Mouse (Mus musculus): ENCODE results near the gene Rab15. TPM values are rescaled to one million over a fixed set of nuclear protein-coding genes. Genes with fewer than 3 reads are reported as not detected.

The Rab15 gene
- polyA plus RNA-seq, 1 experiment from 2014 or later: 6.3 TPM

DNA sequence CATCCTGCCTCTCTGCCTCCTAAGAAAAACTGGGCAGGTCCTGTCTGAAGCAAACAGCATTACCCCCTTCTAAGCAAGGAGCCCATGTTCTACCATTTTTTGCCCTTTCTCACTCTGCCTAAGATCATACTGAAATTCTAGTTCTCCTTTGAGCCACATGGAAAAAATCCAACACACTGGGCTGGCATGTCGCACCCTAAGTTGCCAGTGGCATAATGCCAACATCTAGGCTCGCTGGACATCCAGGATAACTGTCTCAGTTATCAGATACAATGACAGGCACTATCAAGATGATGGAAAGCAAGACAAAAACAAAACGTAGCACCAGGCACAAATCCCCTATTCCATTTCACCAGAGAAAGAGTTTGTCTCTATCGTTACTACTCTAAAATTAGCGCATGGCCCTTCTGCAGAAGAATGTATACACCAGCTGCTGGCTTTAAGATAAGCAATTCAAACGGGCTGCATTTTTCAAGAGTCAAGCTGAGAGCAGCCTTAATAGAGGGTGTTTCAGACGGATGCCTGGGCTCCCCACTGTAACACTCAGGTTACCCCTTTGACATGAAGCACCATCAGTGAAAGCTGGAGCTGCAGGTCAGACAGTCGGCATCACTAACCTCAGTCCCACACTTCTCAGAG, 32.1 kb downstream of the Rab15 start:
- H3K27ac ChIP-seq: peak overlapping the region; percentile 83
- peaks cover 18% of the 10 kb centered on the region for H3K4me1 ChIP-seq
- WGBS: 14% methylated on average over 8 of the region's 8 CpGs
- no peaks in the 10 kb centered on the region for H3K27me3 ChIP-seq (ENCODE audit: insufficient read depth, poor library complexity, severe bottlenecking)
- H3K9me3 ChIP-seq: no peaks in the 10 kb centered on the region
- no peak overlapping the region for H3K4me3 ChIP-seq
- no peak for DNase-seq (ENCODE audit: low spot score)
- H3K36me3 ChIP-seq: no peaks in the 10 kb centered on the region

DNA sequence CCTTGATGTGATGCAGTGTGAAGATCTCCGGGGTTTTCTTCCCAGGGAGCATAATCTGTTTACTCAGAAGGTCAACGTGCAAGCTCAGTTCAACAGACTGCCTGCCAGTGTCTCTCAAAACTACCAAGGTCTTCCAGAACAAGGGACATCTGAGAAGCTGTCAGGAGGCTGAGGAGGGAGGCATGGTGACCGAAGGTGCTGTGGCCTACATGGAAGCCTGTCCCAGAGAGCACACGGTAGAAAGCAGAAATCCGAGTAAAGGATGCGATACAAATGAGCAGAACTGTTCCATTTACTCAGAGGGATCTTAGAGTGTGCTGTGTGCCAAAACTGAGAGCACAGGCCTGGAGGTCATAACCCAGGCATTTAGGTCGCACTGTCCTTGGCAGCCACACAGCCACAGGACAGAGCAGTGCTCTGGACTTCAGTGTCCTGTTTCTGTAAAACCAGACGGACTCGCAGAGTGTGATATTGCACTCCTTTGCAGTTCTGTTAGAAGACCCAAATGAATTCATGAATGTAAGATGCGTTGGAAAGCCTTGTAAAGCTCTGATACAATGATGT, 38.6 kb downstream of the Rab15 start:
- Histone ChIP-seq H3K27me3 (ENCODE audit: insufficient read depth, poor library complexity, severe bottlenecking) (no peaks in the 10 kb centered on the region), H3K4me3 (no peak overlapping the region), H3K9me3 (no peaks in the 10 kb centered on the region), H3K36me3 (0 out of 2 replicates have a peak, but pooled peaks cover 2% of the 10 kb centered on the region), H3K27ac (peak overlapping the region; percentile 71), H3K4me1 (peaks cover 28% of the 10 kb centered on the region)
- DNase-seq (ENCODE audit: low spot score): no peak
- 44% methylated on average over 10 of the region's 10 CpGs for WGBS

DNA sequence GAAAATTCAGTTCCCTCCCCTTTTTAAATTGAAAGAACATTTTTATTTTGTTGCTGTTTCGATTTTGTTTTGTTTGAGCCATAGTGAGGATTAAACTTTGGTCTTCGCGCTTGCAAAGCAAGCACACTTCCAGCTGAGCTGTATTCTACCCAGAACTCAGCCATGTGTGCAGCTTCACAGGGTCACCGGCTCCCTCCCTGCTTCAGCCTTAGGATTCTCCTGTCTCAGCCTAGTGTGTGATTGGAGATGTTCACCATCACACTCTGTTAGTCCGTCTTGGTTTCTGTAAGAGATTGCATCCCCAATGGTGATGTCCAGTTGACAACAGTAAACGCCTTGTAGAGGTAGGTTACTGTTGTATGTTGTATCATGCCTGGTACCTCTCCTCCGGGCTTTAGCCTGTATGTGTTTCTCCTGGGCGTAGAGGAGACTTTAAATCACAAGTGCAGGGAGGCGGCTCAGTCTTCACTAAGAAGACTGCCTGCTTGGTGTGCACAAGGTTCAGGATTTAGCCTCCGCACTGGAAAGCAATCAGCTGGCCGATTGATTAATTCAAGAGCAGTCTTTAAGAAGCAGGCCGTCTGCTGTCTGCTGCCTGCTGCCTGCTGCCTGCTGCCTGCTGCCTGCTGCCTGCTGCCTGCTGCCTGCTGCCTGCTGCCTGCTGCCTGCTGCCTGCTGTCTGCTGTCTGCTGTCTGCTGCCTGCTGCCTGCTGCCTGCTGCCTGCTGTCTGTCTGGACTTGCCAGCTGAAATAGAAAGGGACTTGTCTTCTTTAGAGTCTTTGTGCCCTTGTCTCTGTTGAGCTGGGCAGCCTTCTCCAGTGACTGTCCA, 41.9 kb downstream of the Rab15 start:
- Histone ChIP-seq H3K27ac (peak overlapping the region; percentile 73), H3K4me1 (peaks cover 28% of the 10 kb centered on the region), H3K9me3 (no peaks in the 10 kb centered on the region), H3K4me3 (no peak overlapping the region), H3K36me3 (peaks cover 7% of the 10 kb centered on the region), H3K27me3 (ENCODE audit: insufficient read depth, poor library complexity, severe bottlenecking) (no peaks in the 10 kb centered on the region)
- 73% methylated on average over 12 of the region's 12 CpGs for WGBS
- no peak for DNase-seq (ENCODE audit: low spot score)

DNA sequence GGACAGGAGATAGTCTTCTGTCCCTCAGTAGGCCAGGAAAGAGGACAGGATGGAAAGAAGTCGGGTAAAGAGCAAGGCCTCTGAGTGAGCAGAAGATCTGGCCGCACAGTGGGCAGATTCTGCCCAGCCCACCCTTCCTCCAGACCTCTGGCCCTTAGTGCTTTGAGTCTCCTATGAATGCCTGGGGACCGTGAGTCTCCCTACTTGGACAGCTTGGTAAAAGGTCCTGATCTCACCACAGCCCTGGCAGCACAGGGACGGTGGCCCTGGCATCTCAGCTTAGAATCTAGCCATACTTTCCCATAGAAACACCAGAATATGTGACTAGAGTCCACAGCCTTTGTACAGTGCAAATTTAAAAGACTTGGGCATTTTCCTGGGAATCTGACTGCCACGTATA, 42.8 kb downstream of the Rab15 start:
- peaks cover 32% of the 10 kb centered on the region for H3K4me1 ChIP-seq
- H3K27me3 ChIP-seq (ENCODE audit: insufficient read depth, poor library complexity, severe bottlenecking): no peaks in the 10 kb centered on the region
- no peak overlapping the region for H3K27ac ChIP-seq
- peaks cover 7% of the 10 kb centered on the region for H3K36me3 ChIP-seq
- no peak for DNase-seq (ENCODE audit: low spot score)
- WGBS: 85% methylated on average over 5 of the region's 5 CpGs
- H3K4me3 ChIP-seq: no peak overlapping the region
- no peaks in the 10 kb centered on the region for H3K9me3 ChIP-seq

DNA sequence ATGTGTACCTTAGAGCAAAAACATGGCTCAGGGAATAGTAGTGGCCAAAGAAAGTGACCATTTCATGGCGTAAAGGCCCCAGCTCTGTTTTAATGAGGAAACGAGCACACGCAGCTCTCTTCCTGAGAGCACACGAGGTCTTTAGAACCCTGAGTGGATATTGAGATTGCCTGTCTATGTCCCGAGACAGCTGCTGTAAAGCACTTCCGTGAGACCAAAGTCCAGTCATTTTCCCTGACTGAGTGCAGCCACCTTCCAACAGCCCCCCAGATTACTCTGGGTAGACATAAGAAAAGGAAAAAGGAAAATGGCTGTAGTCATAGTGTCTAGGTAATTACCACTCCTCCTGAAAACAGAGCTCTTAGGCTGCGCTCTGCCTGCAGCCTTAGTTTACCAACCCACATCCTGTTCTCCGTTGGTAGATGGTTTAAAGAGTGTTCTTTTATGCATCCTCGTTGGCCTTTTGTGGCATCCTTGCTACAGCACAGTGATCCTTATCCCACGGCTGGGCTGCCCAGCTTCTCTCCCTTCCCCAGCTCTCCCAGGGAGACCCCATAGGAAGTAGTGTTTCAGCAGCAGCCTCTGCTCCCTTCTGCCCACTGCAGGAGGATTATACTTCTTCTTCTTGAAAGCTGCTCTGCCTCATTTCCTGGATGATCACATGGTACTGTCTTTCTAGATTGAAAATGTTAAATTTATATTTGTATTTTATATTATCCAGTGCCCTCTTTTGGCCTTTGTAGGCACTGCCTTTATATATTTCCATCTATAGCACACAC, 44.2 kb downstream of the Rab15 start:
- Histone ChIP-seq H3K27me3 (ENCODE audit: insufficient read depth, poor library complexity, severe bottlenecking) (no peaks in the 10 kb centered on the region), H3K9me3 (no peaks in the 10 kb centered on the region), H3K4me1 (peaks cover 23% of the 10 kb centered on the region), H3K27ac (no peak overlapping the region), H3K36me3 (peaks cover 7% of the 10 kb centered on the region), H3K4me3 (no peak overlapping the region)
- 82% methylated on average over 10 of the region's 10 CpGs for WGBS
- no peak for DNase-seq (ENCODE audit: low spot score)

DNA sequence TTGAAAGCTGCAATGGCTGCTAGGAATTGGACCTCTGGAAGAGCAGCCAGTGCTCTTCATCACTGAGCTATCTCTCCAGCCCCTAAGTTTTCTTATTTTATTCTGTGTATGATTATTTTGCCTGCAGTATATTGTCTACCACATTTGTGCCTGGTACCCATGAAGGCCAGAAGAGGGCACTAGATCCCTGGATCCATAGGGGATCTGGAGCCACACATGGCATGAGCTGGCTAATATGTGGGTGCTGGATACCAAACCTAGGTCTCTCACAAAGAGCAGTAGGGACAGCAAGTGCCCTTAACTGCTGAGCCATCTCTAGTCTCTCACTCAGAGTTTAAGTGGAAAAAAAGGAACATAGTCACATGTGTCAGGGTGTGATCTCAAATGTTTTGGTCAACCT, 44.9 kb downstream of the Rab15 start:
- Histone ChIP-seq H3K27ac (no peak overlapping the region), H3K27me3 (ENCODE audit: insufficient read depth, poor library complexity, severe bottlenecking) (no peaks in the 10 kb centered on the region), H3K36me3 (peaks cover 7% of the 10 kb centered on the region), H3K4me3 (no peak overlapping the region), H3K4me1 (peaks cover 23% of the 10 kb centered on the region), H3K9me3 (no peaks in the 10 kb centered on the region)
- no peak for DNase-seq (ENCODE audit: low spot score)

- H3K27me3 ChIP-seq (ENCODE audit: insufficient read depth, poor library complexity, severe bottlenecking): no peaks in the 10 kb centered on the region
- H3K4me1 ChIP-seq: peaks cover 18% of the 10 kb centered on the region
- no peak overlapping the region for H3K4me3 ChIP-seq
- DNase-seq (ENCODE audit: low spot score): no peak
- WGBS: 41% methylated on average over 5 of the region's 5 CpGs
- peaks cover 7% of the 10 kb centered on the region for H3K36me3 ChIP-seq
- H3K27ac ChIP-seq: no peak overlapping the region
- H3K9me3 ChIP-seq: no peaks in the 10 kb centered on the region
These were observed 45.8 kb downstream of the Rab15 start for GRCm38 (mm10) chr12:76776898-76777297.

GRCm38 (mm10) chr12:76775132-76775531, 47.6 kb downstream of the Rab15 start:
- H3K36me3 ChIP-seq: peaks cover 5% of the 10 kb centered on the region
- no peaks in the 10 kb centered on the region for H3K27me3 ChIP-seq (ENCODE audit: insufficient read depth, poor library complexity, severe bottlenecking)
- no peak overlapping the region for H3K27ac ChIP-seq
- no peak for DNase-seq (ENCODE audit: low spot score)
- peaks cover 8% of the 10 kb centered on the region for H3K4me1 ChIP-seq
- no peaks in the 10 kb centered on the region for H3K9me3 ChIP-seq
- 55% methylated on average over 4 of the region's 4 CpGs for WGBS
- no peak overlapping the region for H3K4me3 ChIP-seq

GRCm38 (mm10) chr12:76774652-76775051, 48.1 kb downstream of the Rab15 start:
- H3K36me3 ChIP-seq: peaks cover 5% of the 10 kb centered on the region
- H3K4me3 ChIP-seq: no peak overlapping the region
- no peaks in the 10 kb centered on the region for H3K9me3 ChIP-seq
- DNase-seq (ENCODE audit: low spot score): no peak
- WGBS: 64% methylated on average over 3 of the region's 3 CpGs
- H3K27me3 ChIP-seq (ENCODE audit: insufficient read depth, poor library complexity, severe bottlenecking): no peaks in the 10 kb centered on the region
- H3K27ac ChIP-seq: no peak overlapping the region
- H3K4me1 ChIP-seq: peaks cover 8% of the 10 kb centered on the region

DNA sequence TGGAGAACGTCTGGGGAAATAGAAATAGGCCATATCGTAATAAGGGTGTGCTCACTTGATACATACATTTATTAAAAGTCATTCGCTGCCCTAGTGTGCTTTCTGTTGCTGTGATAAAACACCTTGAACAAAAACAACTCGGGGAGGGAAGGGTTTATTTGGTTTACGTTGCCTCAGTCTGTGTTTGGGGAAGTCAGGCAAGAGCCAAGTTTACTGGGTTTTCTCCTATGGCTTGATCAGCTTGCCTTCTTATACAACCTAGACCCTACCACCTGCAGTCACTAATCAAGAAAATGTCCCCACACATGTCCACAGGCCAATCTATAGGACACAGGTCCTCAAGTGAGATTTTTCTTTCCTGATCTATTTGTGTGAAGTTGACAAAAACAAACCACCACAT, 51.2 kb downstream of the Rab15 start:
- H3K4me3 ChIP-seq: no peak overlapping the region
- H3K4me1 ChIP-seq: peaks cover 9% of the 10 kb centered on the region
- no peak for DNase-seq (ENCODE audit: low spot score)
- no peaks in the 10 kb centered on the region for H3K36me3 ChIP-seq
- no peaks in the 10 kb centered on the region for H3K27me3 ChIP-seq (ENCODE audit: insufficient read depth, poor library complexity, severe bottlenecking)
- 85% methylated on average over 5 of the region's 5 CpGs for WGBS
- H3K27ac ChIP-seq: no peak overlapping the region
- no peaks in the 10 kb centered on the region for H3K9me3 ChIP-seq

DNA sequence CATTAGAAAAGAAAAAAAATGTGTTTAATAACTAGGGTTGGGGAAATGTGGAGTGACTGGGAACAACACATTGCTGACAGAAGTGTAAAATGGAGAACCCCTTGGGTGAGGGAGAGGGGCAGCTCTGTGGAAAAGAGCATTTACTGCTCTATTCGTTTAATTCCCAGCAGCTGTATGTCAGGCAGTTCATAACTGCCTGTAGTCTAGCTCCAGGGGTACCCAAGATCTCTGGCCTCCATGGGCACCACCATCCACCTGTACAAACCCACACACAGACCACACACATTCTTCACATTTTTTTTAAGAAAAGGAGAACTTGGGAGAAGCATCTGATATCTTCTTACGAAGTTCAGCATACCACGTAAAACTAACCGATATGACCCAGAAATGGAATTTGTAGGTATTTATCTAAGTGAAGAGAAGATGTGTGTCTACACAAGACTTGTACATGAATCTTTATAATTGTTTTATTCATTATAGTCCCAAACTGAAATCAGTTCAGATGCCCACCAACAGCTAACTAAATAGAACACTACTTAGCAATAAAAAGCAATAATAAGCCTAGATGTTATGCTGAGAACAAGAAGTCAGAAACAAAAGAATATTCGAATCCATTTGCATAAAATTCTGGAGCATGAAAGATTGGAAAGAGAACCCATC, 51.7 kb downstream of the Rab15 start:
- H3K4me3 ChIP-seq: no peak overlapping the region
- no peaks in the 10 kb centered on the region for H3K9me3 ChIP-seq
- no peaks in the 10 kb centered on the region for H3K27me3 ChIP-seq (ENCODE audit: insufficient read depth, poor library complexity, severe bottlenecking)
- no peak for DNase-seq (ENCODE audit: low spot score)
- H3K27ac ChIP-seq: no peak overlapping the region
- WGBS: 87% methylated on average over 5 of the region's 5 CpGs
- H3K4me1 ChIP-seq: peaks cover 15% of the 10 kb centered on the region
- no peaks in the 10 kb centered on the region for H3K36me3 ChIP-seq

DNA sequence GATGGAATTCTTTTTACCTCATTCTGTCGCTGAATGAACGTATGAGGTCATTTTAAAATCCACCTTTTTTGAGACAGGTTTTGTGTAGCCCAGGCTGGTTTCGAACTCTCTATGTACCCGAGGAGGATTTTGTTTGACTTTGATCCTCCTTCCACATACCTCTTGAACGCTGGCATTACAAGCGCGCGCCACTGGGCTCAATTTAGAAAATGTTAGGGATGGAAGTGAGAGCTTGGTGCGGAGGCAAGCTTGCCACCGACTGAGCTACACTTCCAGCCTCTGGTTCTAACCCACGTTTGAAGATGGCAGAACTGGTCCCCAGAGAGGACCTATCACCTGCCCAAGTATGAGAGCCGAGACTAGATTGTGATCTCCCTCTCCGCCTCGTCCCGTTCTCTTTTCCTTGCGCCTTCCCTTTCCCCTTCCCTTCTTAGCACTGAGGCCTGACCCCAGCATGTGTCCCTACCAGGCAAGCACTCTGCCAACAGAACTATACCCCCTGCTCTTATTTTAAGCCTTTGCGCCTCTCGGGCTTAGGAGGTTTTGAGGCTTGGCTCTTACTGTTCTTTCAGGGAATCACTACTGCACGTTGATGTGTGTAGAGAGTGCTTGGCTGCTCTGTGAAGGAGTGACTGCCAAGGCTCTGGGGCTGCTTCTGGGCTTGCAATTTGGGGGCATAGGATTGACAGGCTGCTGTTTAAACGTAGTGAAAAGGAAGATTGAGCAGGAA, 56.6 kb downstream of the Rab15 start:
- peak overlapping the region; percentile 94 for H3K27ac ChIP-seq
- WGBS: 24% methylated on average over 20 of the region's 20 CpGs
- H3K4me1 ChIP-seq: peaks cover 8% of the 10 kb centered on the region
- H3K36me3 ChIP-seq: no peaks in the 10 kb centered on the region
- H3K4me3 ChIP-seq: peak overlapping the region; percentile 75
- no peaks in the 10 kb centered on the region for H3K9me3 ChIP-seq
- no peak for DNase-seq (ENCODE audit: low spot score)
- H3K27me3 ChIP-seq (ENCODE audit: insufficient read depth, poor library complexity, severe bottlenecking): no peaks in the 10 kb centered on the region
